Mouse (Mus musculus): Measurements from ENCODE around the gene Platr25.
"Not testable (repeated sequence)": the region's sequence is repeated elsewhere in the genome, so short reads cannot be mapped to it uniquely, and the experiment has no call there.

DNA sequence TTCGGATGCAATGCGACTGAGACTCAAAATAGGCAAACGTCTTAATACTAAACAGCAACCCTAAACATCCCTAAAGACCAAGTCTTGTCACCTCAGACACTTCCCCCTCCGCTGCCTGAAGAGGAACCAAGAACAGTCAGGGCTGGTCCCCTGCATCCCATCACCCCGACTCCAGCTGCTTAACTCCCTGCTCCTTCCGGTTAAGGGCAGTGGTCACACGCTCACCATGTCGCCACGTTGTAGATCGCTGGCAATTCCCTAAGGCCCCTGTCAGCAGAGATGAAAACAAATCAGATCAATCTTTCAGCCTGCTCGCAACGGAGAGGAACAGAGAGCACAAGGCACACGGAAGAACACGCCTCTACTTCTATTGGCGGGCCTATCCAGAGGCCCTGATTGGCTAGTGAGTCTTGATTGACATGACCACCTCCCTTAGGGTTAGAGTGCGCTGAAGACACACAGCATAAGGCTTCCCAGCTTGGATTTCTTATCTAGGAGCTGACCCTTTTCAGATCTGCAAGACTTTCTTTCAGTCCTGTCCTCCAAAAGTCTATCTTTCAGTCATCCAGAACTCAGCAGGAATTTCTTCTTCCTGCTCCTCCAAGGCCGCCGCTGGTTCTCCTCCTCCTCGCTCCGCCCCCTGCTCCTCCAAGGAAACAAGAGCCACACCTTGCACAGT lies 75.8 kb downstream of the Platr25 start:
- TF ChIP-seq EP300 (IDR thresholded peaks at IDR 0.05; ENCODE audit: insufficient read depth, low read depth, low read length); CTCF (IDR thresholded peaks at IDR 0.05): not testable (repeated sequence)
